Mouse (Mus musculus) spleen, adult 2 months (tissue): ENCODE data around the gene Lrrc23.

Source experiments
- CTCF ChIP-seq: fragments of 200-500 bp; IDR thresholded peaks from 2 replicates; pipeline ENCODE4 v1.5.1; 2011; ENCODE audit warnings: mild to moderate bottlenecking, inconsistent platforms; ENCODE audit not compliant: insufficient read depth, insufficient read length, insufficient replicate concordance; ENCODE audit errors: extremely low read depth
- POLR2A ChIP-seq: fragments of 200-500 bp; IDR thresholded peaks from 2 replicates; pipeline ENCODE4 v1.6.1; 2011; ENCODE audit warnings: low read depth, low read length, inconsistent platforms

- TF ChIP-seq CTCF: no peak
- TF ChIP-seq POLR2A: no peak
Measured at GRCm38 (mm10) chr6:124770511-124770910, 9.0 kb downstream of the Lrrc23 start.
